Mouse (Mus musculus): Measurements from ENCODE around the gene Wnk1.

The Wnk1 gene

GRCm38 (mm10) chr6:119902204-119903080 is 136.0 kb downstream of the Wnk1 start, which contains the start of gene Rad52:
TSS of gene Rad52 (plus strand) at chr6:119902698.
- peak; percentile 88 for DNase-seq

GRCm38 (mm10) chr6:119892711-119893110 is 145.8 kb downstream of the Wnk1 start:
- DNase-seq = no peak

GRCm38 (mm10) chr6:119883151-119883550 is 155.3 kb downstream of the Wnk1 start:
- DNase-seq = no peak

All from cerebellum, adult 11 months (tissue).